Comparison of ENCODE assay signal across 20 mouse cellular contexts in genomic region chr8:106618324-106618723, GRCm38 (mm10). TPM values are rescaled to one million over a fixed set of nuclear protein-coding genes. Genes with fewer than 3 reads are reported as not detected.
DNase-seq lines count a peak whose midpoint lies in the region; ATAC-seq and TF ChIP-seq lines count a peak whose summit lies in the region.
"Had no signal": no experiment of that assay in that cellular context is flagged by ENCODE, and none has a peak within 500 bp of the region (broad histone marks: within the 10 kb centered on the region; RNA-seq: fewer than 3 reads in every experiment).

No protein-coding gene starts in this region.

- no peak for DNase-seq in kidney, adult 2 months
- DNase-seq in kidney, adult 18-20 months, result no peak
- DNase-seq in lung, embryonic 14.5 days, result no peak
- DNase-seq in lung, postnatal 36 days, result no peak
- peak; percentile 77 for DNase-seq in ZHBTc4 (ENCODE audit: low read depth, low spot score)
- DNase-seq in right cerebral cortex, postnatal 36 days (ENCODE audit: low spot score in 2 of 2), result no peak
- DNase-seq in left cerebral cortex, adult 9 months (ENCODE audit: low spot score in 2 of 2), result no peak
- DNase-seq: adrenal gland, postnatal 14 days; cerebellum, adult 9-11 months; right cerebral cortex, postnatal 14 days; thymus, postnatal 14 days had no signal

- no peak overlapping the region for H3K4me3 ChIP-seq in kidney, adult 2 months (ENCODE audit: insufficient read depth, low read depth, low read length)
- H3K4me3 ChIP-seq in lung, embryonic 14.5 days (ENCODE audit: low read depth, low read length), result no peak overlapping the region
- H3K4me3 ChIP-seq: embryonic facial prominence, embryonic 13.5 days; heart, embryonic 10.5 days; limb, embryonic 13.5 days; midbrain, embryonic 10.5 days had no signal

- H3K27me3 ChIP-seq in kidney, adult 2 months (replicated peaks; ENCODE audit: control insufficient read depth, insufficient read depth, low read length), result no peaks in the 10 kb centered on the region
- no peaks in the 10 kb centered on the region for H3K27me3 ChIP-seq in lung, embryonic 14.5 days (ENCODE audit: insufficient read depth, low read length)
- H3K27me3 ChIP-seq: CH12.LX; embryonic facial prominence, embryonic 13.5 days; limb, embryonic 13.5 days had no signal

- 52% methylated on average over 6 of the region's 6 CpGs for WGBS in kidney, adult 2 months
- 58% methylated on average over 6 of the region's 6 CpGs for WGBS in lung, embryonic 14.5 days

- H3K9me3 ChIP-seq in lung, embryonic 14.5 days (ENCODE audit: low read depth, low read length), result no peaks in the 10 kb centered on the region
- H3K9me3 ChIP-seq: embryonic facial prominence, embryonic 13.5 days; heart, embryonic 10.5 days; limb, embryonic 13.5 days; midbrain, embryonic 10.5 days had no signal

- ATAC-seq in lung, embryonic 14.5 days (ENCODE audit: insufficient read depth), result no peak
- ATAC-seq: activated CD4-positive, CD25-positive, alpha-beta regulatory T cell, adult 4 months; forebrain, embryonic 16.5 days had no signal

- peaks cover 41% of the 10 kb centered on the region for H3K4me1 ChIP-seq in kidney, adult 2 months (ENCODE audit: control insufficient read depth, insufficient read depth, low read length)
- H3K4me1 ChIP-seq in lung, embryonic 14.5 days (ENCODE audit: insufficient read depth), result peaks cover 17% of the 10 kb centered on the region

- H3K36me3 ChIP-seq in kidney, adult 2 months (ENCODE audit: control insufficient read depth, insufficient read depth, low read length), result no peaks in the 10 kb centered on the region
- no peaks in the 10 kb centered on the region for H3K36me3 ChIP-seq in lung, embryonic 14.5 days (ENCODE audit: insufficient read depth)
- H3K36me3 ChIP-seq: embryonic facial prominence, embryonic 13.5 days; heart, embryonic 10.5 days; limb, embryonic 13.5 days; midbrain, embryonic 10.5 days had no signal

- no peak overlapping the region for H3K9ac ChIP-seq in lung, embryonic 14.5 days
- H3K9ac ChIP-seq: embryonic facial prominence, embryonic 13.5 days; limb, embryonic 13.5 days; liver, embryonic 14.5 days had no signal

- TF ChIP-seq POLR2A in kidney, adult 2 months (IDR thresholded peaks at IDR 0.05; ENCODE audit: low read depth, low read length), result no peak

- H3K4me2 ChIP-seq in lung, embryonic 14.5 days, result no peak overlapping the region
- H3K4me2 ChIP-seq: embryonic facial prominence, embryonic 13.5 days; limb, embryonic 13.5 days had no signal

- TF ChIP-seq CTCF in kidney, adult 2 months (conservative IDR thresholded peaks at IDR 0.05; ENCODE audit: insufficient read depth, insufficient read length, low read depth, low read length), result no peak
- peak; percentile 33; the same call in 1 of the 2 replicates for TF ChIP-seq CTCF in lung, embryonic 14.5 days (IDR thresholded peaks at IDR 0.05; ENCODE audit: low read depth)

- H3K27ac ChIP-seq in kidney, adult 2 months (ENCODE audit: insufficient read depth, low read depth, low read length), result peak overlapping the region; percentile 41; the same call in 1 of the 2 replicates
- H3K27ac ChIP-seq in lung, embryonic 14.5 days (ENCODE audit: low read depth), result no peak overlapping the region
- H3K27ac ChIP-seq: heart, embryonic 10.5 days; limb, embryonic 13.5 days; liver, embryonic 14.5 days; macrophage; midbrain, embryonic 10.5 days had no signal

RNA-seq across cellular contexts. Expression of gene Cdh1, which starts 15.2 kb away (rescaled TPM):
- 68.7 and 81.7 TPM in 2 replicates for polyA plus RNA-seq in kidney, adult 2 months (2012; rRNA removed)
- 85.3 and 89.8 TPM in 2 replicates for polyA plus RNA-seq in lung, embryonic 14.5 days (2014; fragmentation: Nextera tagmentation; extraction: Ambion mirVana)

RNA-seq across cellular contexts. Expression of gene Gm10073, which starts 45.1 kb away (rescaled TPM):
- polyA plus RNA-seq in kidney, adult 2 months (2012; rRNA removed), result 34.0 and 102 TPM in 2 replicates
- polyA plus RNA-seq in lung, embryonic 14.5 days (2014; fragmentation: Nextera tagmentation; extraction: Ambion mirVana), result 10.1 and 11.4 TPM in 2 replicates
